Mouse (Mus musculus): ENCODE results near the gene Ccser1.

GRCm38 (mm10) chr6:61898238-61898637, 718.1 kb downstream of the Ccser1 start:
- TF ChIP-seq CTCF (IDR thresholded peaks at IDR 0.05; ENCODE audit: insufficient read depth, low read depth, low read length), result no peak
- TF ChIP-seq POLR2A (IDR thresholded peaks at IDR 0.05; ENCODE audit: insufficient read depth, low read depth, low read length), result no peak
